Comparison of ENCODE assay signal across 8 mouse cellular contexts in genomic region chr4:47056791-47057509, GRCm38 (mm10). TPM values are rescaled to one million over a fixed set of nuclear protein-coding genes. Genes with fewer than 3 reads are reported as not detected.
A peak's percentile ranks its signal among the peaks of the same experiment; 100 is the strongest.
DNase-seq lines count a peak whose midpoint lies in the region; ATAC-seq lines count a peak whose summit lies in the region.

Gene Anks6 (minus strand): TSS chr4:47057427.

- H3K36me3 ChIP-seq in hindbrain, embryonic 14.5 days (replicated peaks; ENCODE audit: control insufficient read depth, insufficient read depth), result no peaks in the 10 kb centered on the region

- H3K4me1 ChIP-seq in hindbrain, embryonic 14.5 days (replicated peaks; ENCODE audit: control insufficient read depth, insufficient read depth, low read length), result 0 out of 2 replicates have a peak, but pooled peaks cover 5% of the 10 kb centered on the region

- no peaks in the 10 kb centered on the region for H3K27me3 ChIP-seq in hindbrain, embryonic 14.5 days (ENCODE audit: control insufficient read depth, insufficient read depth, low read length)

- peak within 1 kb of the TSS; percentile 79 for H3K27ac ChIP-seq in hindbrain, embryonic 14.5 days

- peak within 1 kb of the TSS; percentile 82 for H3K4me3 ChIP-seq in hindbrain, embryonic 14.5 days (replicated peaks; ENCODE audit: low read length)

- H3K9ac ChIP-seq in hindbrain, embryonic 14.5 days, result peak within 1 kb of the TSS; percentile 83

- peak; percentile 56 for DNase-seq in adrenal gland, adult 8-10 months
- DNase-seq in gastrocnemius, adult 8-10 months (ENCODE audit: low spot score in 2 of 2), result peak; percentile 68 to 70
- DNase-seq in hindbrain, embryonic 14.5 days (ENCODE audit: low spot score), result peak; percentile 87
- DNase-seq in left cerebral cortex, adult 11 months (ENCODE audit: low spot score), result peak; percentile 64
- peak; percentile 71 for DNase-seq in lung, postnatal 14 days
- DNase-seq in retina, postnatal 1 day, result peak; percentile 89

- no peaks in the 10 kb centered on the region for H3K9me3 ChIP-seq in hindbrain, embryonic 14.5 days (ENCODE audit: control insufficient read depth, low read length)

- ATAC-seq in common myeloid progenitor, adult 5-6 weeks (replicated peaks; ENCODE audit: low read depth, poor library complexity, severe bottlenecking), result peak; percentile 85
- peak; percentile 87 for ATAC-seq in hindbrain, embryonic 14.5 days (ENCODE audit: low FRiP score)
- no peak for ATAC-seq in inflammation-experienced regulatory T-cells, adult 6 months

- under 1% methylated on average over 75 of the region's 86 CpGs for WGBS in hindbrain, embryonic 14.5 days

- H3K4me2 ChIP-seq in hindbrain, embryonic 14.5 days (replicated peaks), result peak within 1 kb of the TSS; percentile 75

RNA-seq across cellular contexts. Expression of gene Anks6, which starts in this region (rescaled TPM):
- total RNA-seq in adrenal gland, adult 8-10 months (2022), result 10 to 100 TPM in 1 of 4 experiments, 1 to 10 TPM in 3; 5.8 to 11.6 (median 8.2) TPM
- total RNA-seq in common myeloid progenitor, adult 5-6 weeks (2017), result 1.5 and 2.1 TPM in 2 replicates
- 1 to 10 TPM in 2 of 4 experiments, under 1 TPM in 2; 0.78 to 1.7 (median 1.1) TPM for total RNA-seq in gastrocnemius, adult 8-10 months (2022)
- 4.8 and 5.0 TPM in 2 replicates for polyA plus RNA-seq in hindbrain, embryonic 14.5 days (2014; fragmentation: Nextera tagmentation; extraction: Ambion mirVana)
- not detected for polyA plus RNA-seq in inflammation-experienced regulatory T-cells, adult 6 months (2017; shearing (Covaris generic))
